Mouse (Mus musculus): ENCODE measurements around the gene Lhx4. TPM values are rescaled to one million over a fixed set of nuclear protein-coding genes. Genes with fewer than 3 reads are reported as not detected.

Gene Lhx4
- polyA plus RNA-seq, 1 experiment from 2014 or later: not detected

DNA sequence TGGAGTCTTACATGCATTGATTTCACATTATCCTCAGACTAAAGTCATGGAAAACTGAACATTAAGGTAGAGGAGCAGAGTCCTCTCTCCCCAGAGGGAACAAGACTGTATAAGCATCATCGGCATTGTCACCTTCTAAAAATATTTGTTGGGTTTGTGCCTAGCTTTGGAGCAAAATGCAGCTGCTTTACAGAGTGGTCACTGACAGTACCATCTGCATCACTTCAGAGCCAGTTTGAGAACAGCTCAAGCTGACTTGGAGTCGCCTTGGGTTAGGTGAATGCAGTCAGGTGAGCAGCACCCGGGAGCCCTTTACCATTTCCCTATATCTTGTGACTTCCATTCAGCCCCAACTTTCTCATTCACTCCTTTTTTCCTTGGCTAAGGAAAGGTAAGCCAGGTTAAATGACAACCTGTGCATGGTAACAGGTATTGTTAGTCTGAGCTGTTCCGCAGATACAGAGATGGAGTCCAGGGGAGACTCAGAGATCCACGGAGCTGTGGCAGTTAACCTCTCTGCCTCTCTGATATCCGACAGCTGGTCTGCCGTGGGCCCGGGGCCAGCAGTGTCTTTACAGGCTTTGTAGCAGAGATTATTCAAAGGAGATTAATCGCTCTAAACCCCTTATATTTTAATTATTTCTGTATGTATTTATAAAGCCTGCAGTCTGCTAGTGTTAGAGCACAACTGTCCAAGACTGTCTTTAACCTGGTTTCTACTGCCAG is 101.2 kb downstream of the Lhx4 start:
- Histone ChIP-seq H3K4me1 (replicated peaks) (peaks cover 12% of the 10 kb centered on the region), H3K36me3 (no peaks in the 10 kb centered on the region), H3K4me2 (no peak overlapping the region), H3K9me3 (replicated peaks) (no peaks in the 10 kb centered on the region), H3K4me3 (no peak overlapping the region), H3K27ac (no peak overlapping the region), H3K9ac (no peak overlapping the region), H3K27me3 (no peaks in the 10 kb centered on the region)
- ATAC-seq (replicated peaks; ENCODE audit: insufficient number of reproducible peaks, insufficient read depth, low FRiP score, low read depth): no peak
- WGBS: 52% methylated on average over 9 of the region's 9 CpGs

Other genes with a start within 250 kb of the Lhx4 start
- gene Acbd6, start 193.6 kb downstream of the Lhx4 start, polyA plus RNA-seq (2015; fragmentation: Nextera tagmentation; extraction: Ambion mirVana): 55.6 and 58.4 TPM in 2 replicates
- 23.4 and 33.2 TPM in 2 replicates for gene Qsox1, start 61.2 kb upstream of the Lhx4 start, polyA plus RNA-seq (2015; fragmentation: Nextera tagmentation; extraction: Ambion mirVana)
- 6.8 and 7.8 TPM in 2 replicates for gene Cep350, start 221.6 kb upstream of the Lhx4 start, polyA plus RNA-seq (2015; fragmentation: Nextera tagmentation; extraction: Ambion mirVana)

All from heart, embryonic 15.5 days (tissue).